Mouse (Mus musculus): ENCODE results near the gene Olfr531. TPM values are rescaled to one million over a fixed set of nuclear protein-coding genes. Genes with fewer than 3 reads are reported as not detected.

Gene Olfr531
- polyA plus RNA-seq (2015; fragmentation: Nextera tagmentation; extraction: Ambion mirVana): not detected in 2 replicates

- H3K27me3 ChIP-seq (ENCODE audit: control insufficient read depth, insufficient read depth, low read length): no peaks in the 10 kb centered on the region
- no peak within 1 kb of the TSS for H3K4me2 ChIP-seq (ENCODE audit: low read depth, low read length)
- H3K4me1 ChIP-seq (ENCODE audit: control insufficient read depth, insufficient read depth, low read length): no peaks in the 10 kb centered on the region
- 0 out of 2 replicates have a peak, but pooled peaks cover 7% of the 10 kb centered on the region for H3K9me3 ChIP-seq (replicated peaks; ENCODE audit: control insufficient read depth, low read length)
- no peak for ATAC-seq (replicated peaks; ENCODE audit: extremely low read depth, insufficient read depth, low FRiP score)
- WGBS: 63% methylated on average over 1 of the region's 1 CpGs
- no peak within 1 kb of the TSS for H3K9ac ChIP-seq (ENCODE audit: low read length)
- no peak within 1 kb of the TSS for H3K4me3 ChIP-seq (ENCODE audit: low read length)
- H3K27ac ChIP-seq (ENCODE audit: low read length): no peak within 1 kb of the TSS
- no peaks in the 10 kb centered on the region for H3K36me3 ChIP-seq (ENCODE audit: control insufficient read depth, insufficient read depth)
Measured at GRCm38 (mm10) chr7:140402818-140403217, at the start of gene Olfr531. Gene Olfr531, minus strand, starts transcription at chr7:140402918.

- ATAC-seq (replicated peaks; ENCODE audit: extremely low read depth, insufficient read depth, low FRiP score): no peak
- 72% methylated on average over 1 of the region's 1 CpGs for WGBS
- Histone ChIP-seq H3K9ac (ENCODE audit: low read length) (no peak overlapping the region), H3K4me1 (ENCODE audit: control insufficient read depth, insufficient read depth, low read length) (no peaks in the 10 kb centered on the region), H3K27me3 (ENCODE audit: control insufficient read depth, insufficient read depth, low read length) (no peaks in the 10 kb centered on the region), H3K9me3 (replicated peaks; ENCODE audit: control insufficient read depth, low read length) (0 out of 2 replicates have a peak, but pooled peaks cover 2% of the 10 kb centered on the region), H3K27ac (ENCODE audit: low read length) (no peak overlapping the region), H3K4me3 (ENCODE audit: low read length) (no peak overlapping the region), H3K4me2 (ENCODE audit: low read depth, low read length) (no peak overlapping the region), H3K36me3 (ENCODE audit: control insufficient read depth, insufficient read depth) (no peaks in the 10 kb centered on the region)
Measured at GRCm38 (mm10) chr7:140443141-140443540, 40.4 kb upstream of the Olfr531 start.

GRCm38 (mm10) chr7:140421539-140421938 is 18.8 kb upstream of the Olfr531 start, which contains the start of gene Olfr532:
Gene Olfr532, minus strand, starts transcription at chr7:140421639.
- H3K4me2 ChIP-seq (ENCODE audit: low read depth, low read length): no peak within 1 kb of the TSS
- ATAC-seq (replicated peaks; ENCODE audit: extremely low read depth, insufficient read depth, low FRiP score): no peak
- H3K27ac ChIP-seq (ENCODE audit: low read length): no peak within 1 kb of the TSS
- no peaks in the 10 kb centered on the region for H3K4me1 ChIP-seq (ENCODE audit: control insufficient read depth, insufficient read depth, low read length)
- no peaks in the 10 kb centered on the region for H3K36me3 ChIP-seq (ENCODE audit: control insufficient read depth, insufficient read depth)
- no peak within 1 kb of the TSS for H3K9ac ChIP-seq (ENCODE audit: low read length)
- no peaks in the 10 kb centered on the region; the same call in 1 of the 2 replicates for H3K9me3 ChIP-seq (replicated peaks; ENCODE audit: control insufficient read depth, low read length)
- WGBS: 71% methylated on average over 1 of the region's 1 CpGs
- H3K4me3 ChIP-seq (ENCODE audit: low read length): no peak within 1 kb of the TSS
- H3K27me3 ChIP-seq (ENCODE audit: control insufficient read depth, insufficient read depth, low read length): no peaks in the 10 kb centered on the region

- Histone ChIP-seq H3K4me2 (ENCODE audit: low read depth, low read length) (no peak overlapping the region), H3K4me1 (ENCODE audit: control insufficient read depth, insufficient read depth, low read length) (no peaks in the 10 kb centered on the region), H3K27ac (ENCODE audit: low read length) (no peak overlapping the region), H3K36me3 (ENCODE audit: control insufficient read depth, insufficient read depth) (no peaks in the 10 kb centered on the region), H3K9ac (ENCODE audit: low read length) (no peak overlapping the region), H3K4me3 (ENCODE audit: low read length) (no peak overlapping the region), H3K27me3 (ENCODE audit: control insufficient read depth, insufficient read depth, low read length) (no peaks in the 10 kb centered on the region), H3K9me3 (replicated peaks; ENCODE audit: control insufficient read depth, low read length) (no peaks in the 10 kb centered on the region)
- ATAC-seq (replicated peaks; ENCODE audit: extremely low read depth, insufficient read depth, low FRiP score): no peak
- WGBS: 72% methylated on average over 2 of the region's 2 CpGs
Measured at GRCm38 (mm10) chr7:140376911-140377310, 25.8 kb downstream of the Olfr531 start.

- H3K36me3 ChIP-seq (ENCODE audit: control insufficient read depth, insufficient read depth): no peaks in the 10 kb centered on the region
- H3K9me3 ChIP-seq (replicated peaks; ENCODE audit: control insufficient read depth, low read length): no peaks in the 10 kb centered on the region
- no peak within 1 kb of the TSS for H3K4me3 ChIP-seq (ENCODE audit: low read length)
- no peak within 1 kb of the TSS for H3K9ac ChIP-seq (ENCODE audit: low read length)
- no peak within 1 kb of the TSS for H3K27ac ChIP-seq (ENCODE audit: low read length)
- ATAC-seq (replicated peaks; ENCODE audit: extremely low read depth, insufficient read depth, low FRiP score): no peak
- no peaks in the 10 kb centered on the region for H3K27me3 ChIP-seq (ENCODE audit: control insufficient read depth, insufficient read depth, low read length)
- 35% methylated on average over 1 of the region's 1 CpGs for WGBS
- H3K4me1 ChIP-seq (ENCODE audit: control insufficient read depth, insufficient read depth, low read length): no peaks in the 10 kb centered on the region
- no peak within 1 kb of the TSS for H3K4me2 ChIP-seq (ENCODE audit: low read depth, low read length)
Measured at GRCm38 (mm10) chr7:140376231-140376630, 26.5 kb downstream of the Olfr531 start, which contains the start of gene Olfr530. Gene Olfr530, minus strand, starts transcription at chr7:140376331.

- no peaks in the 10 kb centered on the region for H3K9me3 ChIP-seq (replicated peaks; ENCODE audit: control insufficient read depth, low read length)
- H3K4me3 ChIP-seq (ENCODE audit: low read length): no peak overlapping the region
- no peak overlapping the region for H3K27ac ChIP-seq (ENCODE audit: low read length)
- H3K36me3 ChIP-seq (ENCODE audit: control insufficient read depth, insufficient read depth): no peaks in the 10 kb centered on the region
- no peak overlapping the region for H3K9ac ChIP-seq (ENCODE audit: low read length)
- WGBS: 61% methylated on average over 4 of the region's 4 CpGs
- no peaks in the 10 kb centered on the region for H3K4me1 ChIP-seq (ENCODE audit: control insufficient read depth, insufficient read depth, low read length)
- H3K27me3 ChIP-seq (ENCODE audit: control insufficient read depth, insufficient read depth, low read length): no peaks in the 10 kb centered on the region
- no peak overlapping the region for H3K4me2 ChIP-seq (ENCODE audit: low read depth, low read length)
- ATAC-seq (replicated peaks; ENCODE audit: extremely low read depth, insufficient read depth, low FRiP score): no peak
Measured at GRCm38 (mm10) chr7:140374300-140374699, 28.4 kb downstream of the Olfr531 start.

DNA sequence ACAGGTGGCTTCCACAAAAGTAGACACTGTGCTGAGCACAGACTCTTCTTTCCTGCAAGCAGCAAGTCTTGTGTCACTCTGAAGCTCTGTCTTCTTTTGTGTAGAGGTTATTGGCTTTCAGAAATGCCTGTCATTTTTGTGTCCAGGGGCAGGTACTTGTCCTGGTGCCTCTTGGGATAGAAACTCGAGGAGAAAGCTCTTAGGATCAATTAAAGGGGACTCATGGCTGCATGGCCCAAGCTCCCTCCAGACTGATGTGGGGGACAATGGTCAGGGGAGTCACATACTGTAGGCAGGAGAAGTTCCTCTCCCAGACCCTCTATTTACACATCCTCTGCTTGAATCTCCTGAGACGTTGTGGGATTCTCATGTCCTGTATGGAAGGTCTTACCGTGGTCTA is 41.1 kb downstream of the Olfr531 start, which contains the start of gene Olfr60:
Gene Olfr60 (minus strand): TSS at position 101 of the 400 bp plus-strand sequence.
- Histone ChIP-seq H3K36me3 (ENCODE audit: control insufficient read depth, insufficient read depth) (no peaks in the 10 kb centered on the region), H3K9ac (ENCODE audit: low read length) (no peak within 1 kb of the TSS), H3K4me1 (ENCODE audit: control insufficient read depth, insufficient read depth, low read length) (no peaks in the 10 kb centered on the region), H3K9me3 (replicated peaks; ENCODE audit: control insufficient read depth, low read length) (no peaks in the 10 kb centered on the region), H3K4me2 (ENCODE audit: low read depth, low read length) (no peak within 1 kb of the TSS), H3K27me3 (ENCODE audit: control insufficient read depth, insufficient read depth, low read length) (no peaks in the 10 kb centered on the region), H3K27ac (ENCODE audit: low read length) (no peak within 1 kb of the TSS), H3K4me3 (ENCODE audit: low read length) (no peak within 1 kb of the TSS)
- 54% methylated on average over 3 of the region's 3 CpGs for WGBS
- no peak for ATAC-seq (replicated peaks; ENCODE audit: extremely low read depth, insufficient read depth, low FRiP score)

Other genes with a start within 250 kb of the Olfr531 start
- gene Sprn, start 248.0 kb downstream of the Olfr531 start, polyA plus RNA-seq (2015; fragmentation: Nextera tagmentation; extraction: Ambion mirVana): 0.09 and 0.12 TPM in 2 replicates
- gene Olfr522, start 238.2 kb downstream of the Olfr531 start, polyA plus RNA-seq (2015; fragmentation: Nextera tagmentation; extraction: Ambion mirVana): not detected in 2 replicates
- not detected in 2 replicates for gene Olfr523, start 229.7 kb downstream of the Olfr531 start, polyA plus RNA-seq (2015; fragmentation: Nextera tagmentation; extraction: Ambion mirVana)
- gene Olfr524, start 197.0 kb downstream of the Olfr531 start, polyA plus RNA-seq (2015; fragmentation: Nextera tagmentation; extraction: Ambion mirVana): 0.27 and 0.43 TPM in 2 replicates
- gene Cd163l1, start 184.7 kb downstream of the Olfr531 start, polyA plus RNA-seq (2015; fragmentation: Nextera tagmentation; extraction: Ambion mirVana): 5.2 and 10.4 TPM in 2 replicates
- gene 5830411N06Rik, start 155.6 kb downstream of the Olfr531 start, polyA plus RNA-seq (2015; fragmentation: Nextera tagmentation; extraction: Ambion mirVana): 0.31 and 1.4 TPM in 2 replicates
- not detected in 2 replicates for gene Olfr525, start 82.1 kb downstream of the Olfr531 start, polyA plus RNA-seq (2015; fragmentation: Nextera tagmentation; extraction: Ambion mirVana)
- gene Olfr527, start 68.9 kb downstream of the Olfr531 start, polyA plus RNA-seq (2015; fragmentation: Nextera tagmentation; extraction: Ambion mirVana): not detected in 2 replicates
- not detected in 2 replicates for gene Olfr60, start 41.2 kb downstream of the Olfr531 start, polyA plus RNA-seq (2015; fragmentation: Nextera tagmentation; extraction: Ambion mirVana)
- not detected in 2 replicates for gene Olfr530, start 26.6 kb downstream of the Olfr531 start, polyA plus RNA-seq (2015; fragmentation: Nextera tagmentation; extraction: Ambion mirVana)
- gene Olfr532, start 18.7 kb upstream of the Olfr531 start, polyA plus RNA-seq (2015; fragmentation: Nextera tagmentation; extraction: Ambion mirVana): not detected in 2 replicates
- not detected in 2 replicates for gene Olfr533, start 60.5 kb upstream of the Olfr531 start, polyA plus RNA-seq (2015; fragmentation: Nextera tagmentation; extraction: Ambion mirVana)
- not detected in 2 replicates for gene Olfr535, start 81.3 kb upstream of the Olfr531 start, polyA plus RNA-seq (2015; fragmentation: Nextera tagmentation; extraction: Ambion mirVana)
- gene Olfr536, start 104.5 kb upstream of the Olfr531 start, polyA plus RNA-seq (2015; fragmentation: Nextera tagmentation; extraction: Ambion mirVana): not detected in 2 replicates
- not detected in 2 replicates for gene Olfr538, start 165.0 kb upstream of the Olfr531 start, polyA plus RNA-seq (2015; fragmentation: Nextera tagmentation; extraction: Ambion mirVana)
- gene Olfr46, start 198.4 kb upstream of the Olfr531 start, polyA plus RNA-seq (2015; fragmentation: Nextera tagmentation; extraction: Ambion mirVana): not detected in 2 replicates
- not detected in 2 replicates for gene Olfr61, start 226.1 kb upstream of the Olfr531 start, polyA plus RNA-seq (2015; fragmentation: Nextera tagmentation; extraction: Ambion mirVana)
- gene Olfr53, start 243.5 kb upstream of the Olfr531 start, polyA plus RNA-seq (2015; fragmentation: Nextera tagmentation; extraction: Ambion mirVana): not detected in 2 replicates

Data from heart, embryonic 16.5 days (tissue).